Mouse (Mus musculus) splenic B cell, adult 2 months (primary cell): ENCODE measurements at regions not wholly inside any gene's neighbourhood (a gene's known extent, or its start where the extent isn't known, plus 50 kb on each side); places are given as distances from the start of the nearest gene placed in this dataset.

Source experiments
- DNase-seq: peaks from one replicate; pipeline ENCODE4 v3.0.0-alpha.2; 2011; ENCODE audit warnings: low read depth, low spot score
- H3K27me3 ChIP-seq: 2 replicates; pipeline ENCODE4 v1.6.1; 2012; ENCODE audit warnings: mild to moderate bottlenecking, low read length, moderate library complexity, mixed read lengths; ENCODE audit not compliant: control insufficient read depth, poor library complexity, insufficient read depth, severe bottlenecking
- H3K36me3 ChIP-seq: 2 replicates; pipeline ENCODE4 v1.6.1; 2012; ENCODE audit warnings: mild to moderate bottlenecking, low read length, moderate library complexity, mixed read lengths; ENCODE audit not compliant: control insufficient read depth, poor library complexity, insufficient read depth, severe bottlenecking

DNA sequence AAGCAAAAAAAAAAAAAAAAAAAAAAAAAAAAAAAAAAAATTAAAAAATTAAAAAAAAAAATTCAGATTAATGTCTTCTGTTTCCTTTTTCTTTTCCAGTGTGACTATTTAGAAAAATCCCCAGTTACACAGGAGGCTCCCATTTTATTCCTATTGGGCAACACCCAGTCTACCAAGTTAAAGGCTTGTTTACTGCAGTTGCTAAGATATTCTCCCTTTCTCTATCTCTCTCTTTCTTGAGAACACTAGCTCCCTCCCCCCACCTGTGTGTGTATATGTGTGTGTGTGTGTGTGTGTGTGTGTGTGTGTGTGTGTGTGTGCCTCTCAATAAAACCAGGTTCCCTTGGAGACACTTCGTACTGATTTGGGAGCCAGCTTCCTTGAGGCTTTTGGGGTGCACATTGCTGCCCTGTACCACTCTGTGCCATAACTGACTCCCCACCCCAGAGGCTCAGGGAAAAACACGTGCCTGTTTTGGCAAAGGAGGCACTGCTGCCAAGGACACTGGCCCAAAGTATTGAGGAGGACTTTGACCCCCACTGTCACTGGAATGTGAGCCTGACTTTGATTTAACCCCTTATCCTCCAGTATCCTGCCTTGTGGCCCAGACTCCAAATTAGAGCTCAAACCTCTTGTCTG, 50.3 kb downstream of the Anapc15-ps start:
- no peaks in the 10 kb centered on the region for H3K36me3 ChIP-seq
- H3K27me3 ChIP-seq, result no peaks in the 10 kb centered on the region
- DNase-seq, result no peak

- Histone ChIP-seq H3K27me3 (no peaks in the 10 kb centered on the region), H3K36me3 (no peaks in the 10 kb centered on the region)
- no peak for DNase-seq
These were observed 52.5 kb downstream of the Anapc15-ps start for GRCm38 (mm10) chr10:95620796-95621195.

DNA sequence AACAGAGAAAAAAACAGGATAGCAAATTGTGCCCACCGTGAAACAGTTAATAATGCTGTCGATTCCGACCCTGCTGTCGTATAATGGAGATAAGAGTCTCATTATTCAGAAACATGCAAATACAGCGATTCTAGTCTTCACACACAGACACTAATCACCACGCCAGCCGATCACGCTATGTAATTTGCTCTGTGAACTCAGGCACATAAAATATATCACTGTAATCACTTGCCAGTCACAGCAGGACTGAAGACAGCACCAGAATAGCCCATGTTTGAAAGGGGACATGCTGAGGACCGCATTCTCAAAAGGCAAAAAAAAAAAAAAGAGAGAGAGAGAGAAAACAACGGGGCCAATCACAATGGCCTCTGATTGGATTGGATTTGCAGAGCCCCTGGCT, 53.6 kb downstream of the Anapc15-ps start:
- no peaks in the 10 kb centered on the region for H3K36me3 ChIP-seq

DNA sequence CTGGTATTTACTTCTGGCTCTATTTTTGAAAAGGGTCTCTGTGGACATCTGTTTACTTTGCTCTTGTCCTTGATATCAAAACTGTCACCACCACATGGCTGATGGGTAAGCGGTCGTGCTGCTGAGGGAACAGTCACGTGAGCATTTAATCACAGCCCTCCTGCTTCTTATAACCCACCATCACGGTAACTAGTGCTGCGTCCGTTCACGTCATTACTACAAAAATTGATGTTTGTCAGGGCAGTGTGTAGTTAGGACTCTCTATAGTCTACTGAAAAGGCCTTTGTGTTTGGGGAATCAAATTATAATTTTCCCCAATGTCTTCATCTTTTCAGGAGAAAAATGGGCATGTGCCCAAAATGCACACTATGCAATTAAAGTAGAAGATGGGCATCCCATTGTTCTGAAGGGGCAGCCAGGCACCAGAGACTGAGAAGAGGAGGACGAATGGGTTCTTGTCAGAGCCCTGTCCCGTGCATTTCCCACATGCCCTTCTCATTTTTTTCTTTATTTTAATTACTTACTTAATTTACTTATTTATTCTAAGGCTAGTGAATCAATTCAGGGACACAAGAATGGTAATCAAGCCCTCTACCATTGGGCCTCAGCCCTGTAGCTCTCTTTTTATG, 54.6 kb upstream of the Nudt4 start:
- no peaks in the 10 kb centered on the region for H3K36me3 ChIP-seq
- DNase-seq, result no peak
- H3K27me3 ChIP-seq, result no peaks in the 10 kb centered on the region

More for the DNA sequence above, 53.6 kb downstream of the Anapc15-ps start:
- no peak for DNase-seq
- H3K27me3 ChIP-seq, result no peaks in the 10 kb centered on the region

DNA sequence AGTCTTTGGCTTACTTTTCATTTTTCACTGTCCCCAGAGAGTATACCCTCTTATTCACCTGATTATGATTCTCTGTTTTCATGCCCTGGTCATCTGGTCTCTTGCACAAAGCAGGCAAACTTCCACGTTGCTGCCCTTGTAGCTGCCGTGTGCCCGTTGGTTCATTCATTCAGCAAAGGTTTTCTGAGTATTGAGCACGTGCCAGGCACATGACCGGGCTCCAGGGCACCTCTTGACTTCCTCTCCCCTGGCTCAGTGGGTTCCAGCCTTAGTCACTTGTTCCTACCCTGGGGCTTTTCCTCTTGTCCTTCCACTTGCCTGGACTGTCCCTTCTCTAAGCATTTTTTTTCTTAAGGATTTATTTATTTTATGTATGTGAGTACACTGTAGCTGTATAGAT, 52.9 kb upstream of the Nudt4 start:
- DNase-seq, result peak; percentile 31
- H3K36me3 ChIP-seq, result no peaks in the 10 kb centered on the region
- H3K27me3 ChIP-seq, result no peaks in the 10 kb centered on the region

DNA sequence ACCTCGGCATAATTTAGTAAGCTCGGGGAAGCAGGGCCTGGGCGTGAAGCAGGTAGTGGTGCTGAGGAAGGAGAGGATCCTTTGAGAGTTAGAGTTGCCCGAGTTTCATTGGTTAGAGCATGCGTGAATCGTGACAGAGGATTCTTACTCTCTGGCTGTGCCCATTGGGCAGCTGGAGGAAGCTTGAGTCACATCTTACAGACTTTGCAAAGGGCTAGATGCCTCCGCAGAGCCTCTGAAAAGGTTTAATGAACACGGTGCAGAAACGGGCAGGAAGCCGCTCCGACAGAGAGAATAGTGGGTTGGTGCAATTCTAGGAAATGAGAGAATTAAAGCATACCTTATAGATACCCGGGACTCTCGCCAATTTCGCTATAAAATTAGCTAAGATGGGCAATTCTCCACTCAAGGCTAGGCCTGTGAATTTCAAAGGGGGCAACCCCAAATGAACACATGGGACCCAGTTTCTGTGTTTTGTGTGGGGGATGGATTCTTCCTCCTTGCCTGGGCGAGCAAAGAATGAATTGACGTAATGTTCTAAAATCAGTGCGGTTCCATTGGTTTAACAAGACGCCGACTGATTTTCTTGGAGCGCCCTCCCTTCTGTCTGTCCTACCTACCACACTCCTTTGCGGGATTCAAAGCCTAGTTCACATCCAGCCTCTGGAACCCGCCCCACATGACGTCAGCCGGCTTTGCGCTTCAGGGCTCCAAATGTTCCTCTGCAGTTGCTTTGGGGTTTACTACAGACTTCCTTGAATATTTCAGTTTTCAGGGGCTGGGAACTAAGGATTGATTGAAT, 52.1 kb upstream of the Nudt4 start:
- peak; percentile 6 for DNase-seq
- Histone ChIP-seq H3K27me3 (no peaks in the 10 kb centered on the region), H3K36me3 (no peaks in the 10 kb centered on the region)
